Mouse (Mus musculus) megakaryocyte, adult 5-6 weeks (primary cell): ENCODE results near the gene Iqcb1. TPM values are rescaled to one million over a fixed set of nuclear protein-coding genes. Genes with fewer than 3 reads are reported as not detected.

Experiments
- ATAC-seq: 2 replicates; pipeline ENCODE4 v1.8.0; 2016; ENCODE audit warnings: mild to moderate bottlenecking, inconsistent platforms; ENCODE audit not compliant: poor library complexity, severe bottlenecking
- total RNA-seq, 2 experiments: library from RNA; stranded (forward) in 1 of 2; stranded (reverse) in 1 of 2; fragments of 153-499, 151-499 nt in 1 of 2; fragments of 221-1000, 200-1000 nt in 1 of 2; gene quantifications; 2 replicates each; pipeline versions ENCODE4 v1.2.3 to v1.2.4; 2015 to 2017

Iqcb1 gene
- total RNA-seq, 2 experiments from 2014 or later, result 3.6 to 3.7 TPM

GRCm38 (mm10) chr16:36874583-36875275, 46.5 kb downstream of the Iqcb1 start, which contains the start of the genes Eaf2 and Golgb1:
Eaf2 (minus strand) TSS chr16:36875003.
Golgb1 (plus strand) TSS chr16:36875140.
- ATAC-seq, result peak; percentile 97

- no peak; the same call in 1 of the 2 replicates for ATAC-seq
Observed at GRCm38 (mm10) chr16:36875276-36875851, 47.2 kb downstream of the Iqcb1 start.

- no peak for ATAC-seq
Observed at GRCm38 (mm10) chr16:36877316-36877715, 49.1 kb downstream of the Iqcb1 start.

GRCm38 (mm10) chr16:36882737-36883343, 54.7 kb downstream of the Iqcb1 start:
- no peak for ATAC-seq

- peak; percentile 84 for ATAC-seq
Observed at GRCm38 (mm10) chr16:36884881-36885280, 56.7 kb downstream of the Iqcb1 start.

- no peak for ATAC-seq
Observed at GRCm38 (mm10) chr16:36885912-36886311, 57.7 kb downstream of the Iqcb1 start.

- ATAC-seq, result no peak
Observed at GRCm38 (mm10) chr16:36887546-36887945, 59.4 kb downstream of the Iqcb1 start.

GRCm38 (mm10) chr16:36890559-36890958, 62.4 kb downstream of the Iqcb1 start:
- peak; percentile 35 for ATAC-seq

GRCm38 (mm10) chr16:36891415-36891814, 63.2 kb downstream of the Iqcb1 start:
- no peak for ATAC-seq

GRCm38 (mm10) chr16:36893317-36893716, 65.1 kb downstream of the Iqcb1 start:
- 0 out of 2 replicates have a peak, but pooled peaks have one; percentile 38 for ATAC-seq

GRCm38 (mm10) chr16:36896712-36897111, 68.5 kb downstream of the Iqcb1 start:
- ATAC-seq, result no peak

- no peak for ATAC-seq
Observed at GRCm38 (mm10) chr16:36903156-36903555, 75.0 kb downstream of the Iqcb1 start.

- ATAC-seq, result no peak
Observed at GRCm38 (mm10) chr16:36911909-36912308, 83.7 kb downstream of the Iqcb1 start.

- ATAC-seq, result no peak
Observed at GRCm38 (mm10) chr16:36912311-36912710, 84.1 kb downstream of the Iqcb1 start.

- no peak for ATAC-seq
Observed at GRCm38 (mm10) chr16:36914195-36914594, 86.0 kb downstream of the Iqcb1 start.

- no peak for ATAC-seq
Observed at GRCm38 (mm10) chr16:36918505-36918904, 90.3 kb downstream of the Iqcb1 start.

- peak; percentile 91 for ATAC-seq
Observed at GRCm38 (mm10) chr16:36920410-36920809, 92.2 kb downstream of the Iqcb1 start.

- no peak; the same call in 1 of the 2 replicates for ATAC-seq
Observed at GRCm38 (mm10) chr16:36921067-36921613, 93.0 kb downstream of the Iqcb1 start.

- no peak for ATAC-seq
Observed at GRCm38 (mm10) chr16:36921980-36922379, 93.8 kb downstream of the Iqcb1 start.
